Comparison of ENCODE assay signal across 12 mouse cellular contexts in the genomic region with DNA sequence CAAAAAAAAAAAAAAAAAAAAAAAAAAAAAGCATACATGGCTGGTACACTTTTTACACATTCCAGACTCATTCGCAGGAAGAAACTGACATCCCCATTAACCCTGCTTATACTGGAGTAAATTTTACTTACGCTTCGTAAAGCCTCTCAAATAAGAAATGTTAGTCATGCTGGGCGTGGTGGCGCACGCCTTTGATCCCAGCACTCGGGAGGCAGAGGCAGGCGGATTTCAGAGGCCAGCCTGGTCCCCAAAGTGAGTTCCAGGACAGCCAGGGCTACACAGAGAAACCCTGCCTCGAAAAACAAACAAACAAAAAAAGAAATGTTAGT. TPM values are rescaled to one million over a fixed set of nuclear protein-coding genes. Genes with fewer than 3 reads are reported as not detected.
DNase-seq lines count a peak whose midpoint lies in the region; ATAC-seq and TF ChIP-seq lines count a peak whose summit lies in the region.
"Not testable (repeated sequence)": the region's sequence is repeated elsewhere in the genome, so short reads cannot be mapped to it uniquely, and the experiment has no call there.
"Had no signal": no experiment of that assay in that cellular context is flagged by ENCODE, and none has a peak within 500 bp of the region (broad histone marks: within the 10 kb centered on the region; RNA-seq: fewer than 3 reads in every experiment).

No protein-coding gene starts in this region.

- peaks cover 69% of the 10 kb centered on the region for H3K4me1 ChIP-seq in E14TG2a.4 (replicated peaks; ENCODE audit: low read depth, low read length)
- peaks cover 26% of the 10 kb centered on the region for H3K4me1 ChIP-seq in embryonic facial prominence, embryonic 12.5 days
- not testable (repeated sequence) for H3K4me1 ChIP-seq in forebrain, postnatal 0 days (ENCODE audit: insufficient read depth)
- peaks cover 37% of the 10 kb centered on the region for H3K4me1 ChIP-seq in hindbrain, embryonic 13.5 days (replicated peaks)
- H3K4me1 ChIP-seq in kidney, postnatal 0 days (replicated peaks; ENCODE audit: insufficient read depth, low read length), result peaks cover 13% of the 10 kb centered on the region
- H3K4me1 ChIP-seq in liver, embryonic 14.5 days (replicated peaks; ENCODE audit: control insufficient read depth in 2 of 2, insufficient read depth in 2 of 2, low read length in 1 of 2), result peaks cover 6 to 19% of the 10 kb centered on the region in 2 experiments
- H3K4me1 ChIP-seq in midbrain, embryonic 13.5 days (replicated peaks), result peaks cover 35% of the 10 kb centered on the region

- TF ChIP-seq CTCF in E14TG2a.4 (conservative IDR thresholded peaks at IDR 0.05; ENCODE audit: low read length); forebrain, postnatal 0 days (IDR thresholded peaks at IDR 0.05; ENCODE audit: low read depth); kidney, postnatal 0 days (IDR thresholded peaks at IDR 0.05; ENCODE audit: low read depth); liver, embryonic 14.5 days (IDR thresholded peaks at IDR 0.05; ENCODE audit: low read depth): not testable (repeated sequence)

- peak overlapping the region; percentile 89 for H3K4me3 ChIP-seq in E14TG2a.4 (replicated peaks; ENCODE audit: low read length)
- H3K4me3 ChIP-seq in embryonic facial prominence, embryonic 12.5 days, result peak overlapping the region; percentile 96
- H3K4me3 ChIP-seq in forebrain, postnatal 0 days (ENCODE audit: low read depth, low read length), result peak overlapping the region; percentile 73
- H3K4me3 ChIP-seq in hindbrain, embryonic 13.5 days, result peak overlapping the region; percentile 81
- H3K4me3 ChIP-seq in kidney, postnatal 0 days (replicated peaks; ENCODE audit: low read depth, low read length), result peak overlapping the region; percentile 93
- peak overlapping the region; percentile 65 to 81 for H3K4me3 ChIP-seq in liver, embryonic 14.5 days (ENCODE audit: insufficient read depth in 1 of 2, low read depth in 2 of 2, low read length in 2 of 2)
- H3K4me3 ChIP-seq in midbrain, embryonic 13.5 days (replicated peaks), result peak overlapping the region; percentile 82

- not testable (repeated sequence) for ATAC-seq in embryonic facial prominence, embryonic 12.5 days (ENCODE audit: insufficient number of reproducible peaks, insufficient read depth, low FRiP score, low TSS enrichment); hindbrain, embryonic 13.5 days (ENCODE audit: low FRiP score); kidney, postnatal 0 days (replicated peaks; ENCODE audit: low FRiP score, low read depth)
- peak; percentile 57; the same call in 1 of the 2 replicates for ATAC-seq in forebrain, postnatal 0 days
- ATAC-seq in liver, embryonic 14.5 days (ENCODE audit: insufficient read depth), result peak; percentile 4; the same call in 1 of the 2 replicates
- peak; percentile 6; the same call in 1 of the 2 replicates for ATAC-seq in midbrain, embryonic 13.5 days

- not testable (repeated sequence) for H3K27me3 ChIP-seq in E14TG2a.4 (ENCODE audit: insufficient read depth, low read length); embryonic facial prominence, embryonic 12.5 days; forebrain, postnatal 0 days (ENCODE audit: insufficient read depth, low read length); hindbrain, embryonic 13.5 days; kidney, postnatal 0 days (ENCODE audit: insufficient read depth, low read length); liver, embryonic 14.5 days (ENCODE audit: control insufficient read depth, insufficient read depth, low read length); midbrain, embryonic 13.5 days

- H3K27ac ChIP-seq in embryonic facial prominence, embryonic 12.5 days, result peak overlapping the region; percentile 95
- H3K27ac ChIP-seq in forebrain, postnatal 0 days (ENCODE audit: low read depth, low read length), result peak overlapping the region; percentile 91
- H3K27ac ChIP-seq in hindbrain, embryonic 13.5 days, result peak overlapping the region; percentile 92
- H3K27ac ChIP-seq in kidney, postnatal 0 days, result peak overlapping the region; percentile 89; the same call in 1 of the 2 replicates
- peak overlapping the region; percentile 15; the same call in 1 of the 2 replicates for H3K27ac ChIP-seq in liver, embryonic 14.5 days
- peak overlapping the region; percentile 90 for H3K27ac ChIP-seq in midbrain, embryonic 13.5 days

- H3K36me3 ChIP-seq in E14TG2a.4 (ENCODE audit: insufficient read depth, low read length), result peaks cover 42% of the 10 kb centered on the region
- H3K36me3 ChIP-seq in embryonic facial prominence, embryonic 12.5 days, result peaks cover 37% of the 10 kb centered on the region
- H3K36me3 ChIP-seq in forebrain, postnatal 0 days (ENCODE audit: insufficient read depth), result peaks cover 25% of the 10 kb centered on the region
- H3K36me3 ChIP-seq in hindbrain, embryonic 13.5 days, result peaks cover 33% of the 10 kb centered on the region
- peaks cover 26% of the 10 kb centered on the region for H3K36me3 ChIP-seq in kidney, postnatal 0 days (ENCODE audit: insufficient read depth, low read length)
- H3K36me3 ChIP-seq in liver, embryonic 14.5 days (replicated peaks; ENCODE audit: control insufficient read depth, insufficient read depth, low read depth), result peaks cover 33% of the 10 kb centered on the region
- H3K36me3 ChIP-seq in midbrain, embryonic 13.5 days, result peaks cover 33% of the 10 kb centered on the region

- not testable (repeated sequence) for H3K9me3 ChIP-seq in E14TG2a.4 (ENCODE audit: low read length); embryonic facial prominence, embryonic 12.5 days; forebrain, postnatal 0 days (ENCODE audit: low read length); hindbrain, embryonic 13.5 days; kidney, postnatal 0 days (replicated peaks; ENCODE audit: low read length); liver, embryonic 14.5 days (ENCODE audit: control insufficient read depth, low read length); midbrain, embryonic 13.5 days

- WGBS in embryonic facial prominence, embryonic 12.5 days, result 43% methylated on average over 9 of the region's 9 CpGs
- 43% methylated on average over 9 of the region's 9 CpGs for WGBS in forebrain, postnatal 0 days
- 49% methylated on average over 9 of the region's 9 CpGs for WGBS in hindbrain, embryonic 13.5 days
- 41% methylated on average over 9 of the region's 9 CpGs for WGBS in kidney, postnatal 0 days
- WGBS in liver, embryonic 14.5 days (ENCODE audit: insufficient replicate concordance), result 22% methylated on average over 9 of the region's 9 CpGs
- 49% methylated on average over 9 of the region's 9 CpGs for WGBS in midbrain, embryonic 13.5 days

- peak overlapping the region; percentile 96 for H3K9ac ChIP-seq in embryonic facial prominence, embryonic 12.5 days
- H3K9ac ChIP-seq in forebrain, postnatal 0 days, result peak overlapping the region; percentile 85
- H3K9ac ChIP-seq in hindbrain, embryonic 13.5 days, result peak overlapping the region; percentile 95
- H3K9ac ChIP-seq in kidney, postnatal 0 days (ENCODE audit: low read depth, low read length), result not testable (repeated sequence)
- H3K9ac ChIP-seq in liver, embryonic 14.5 days (replicated peaks), result peak overlapping the region; percentile 4; the same call in 1 of the 2 replicates
- peak overlapping the region; percentile 98 for H3K9ac ChIP-seq in midbrain, embryonic 13.5 days (replicated peaks)

- not testable (repeated sequence) for DNase-seq in forebrain, postnatal 0 days; kidney, postnatal 0 days (ENCODE audit: low spot score); liver, embryonic 14.5 days (ENCODE audit: low read depth in 3 of 3, low spot score in 3 of 3)
- peak; percentile 31 for DNase-seq in spleen, adult 12 weeks (ENCODE audit: low spot score)

- TF ChIP-seq EP300 in liver, embryonic 14.5 days (IDR thresholded peaks at IDR 0.05; ENCODE audit: low read depth), result not testable (repeated sequence)

- peak overlapping the region; percentile 92 for H3K4me2 ChIP-seq in embryonic facial prominence, embryonic 12.5 days (replicated peaks)
- H3K4me2 ChIP-seq in forebrain, postnatal 0 days (ENCODE audit: low read depth), result peak overlapping the region; percentile 70
- H3K4me2 ChIP-seq in hindbrain, embryonic 13.5 days, result peak overlapping the region; percentile 95
- H3K4me2 ChIP-seq in kidney, postnatal 0 days (ENCODE audit: low read length), result peak overlapping the region; percentile 82
- H3K4me2 ChIP-seq in liver, embryonic 14.5 days (ENCODE audit: low read depth), result peak overlapping the region; percentile 66
- peak overlapping the region; percentile 77 for H3K4me2 ChIP-seq in midbrain, embryonic 13.5 days (replicated peaks)

RNA-seq across cellular contexts. Expression of gene RPS10-NUDT3, which starts 0.5 kb away (rescaled TPM):
- not detected in 2 replicates for polyA plus RNA-seq in embryonic facial prominence, embryonic 12.5 days (2016; fragmentation: Nextera tagmentation; extraction: Ambion mirVana)
- total RNA-seq in forebrain, postnatal 0 days (2014; rRNA removed), result not detected in 2 replicates
- not detected in 2 replicates for polyA plus RNA-seq in forebrain, postnatal 0 days (2015; fragmentation: Nextera tagmentation; extraction: Ambion mirVana)
- not detected in 2 replicates for polyA plus RNA-seq in hindbrain, embryonic 13.5 days (2015; fragmentation: Nextera tagmentation; extraction: Ambion mirVana)
- not detected in 2 replicates for polyA plus RNA-seq in kidney, postnatal 0 days (2015; fragmentation: Nextera tagmentation; extraction: Ambion mirVana)
- polyA plus RNA-seq in liver, embryonic 14.5 days (2012; rRNA removed), result not detected in 2 replicates
- not detected in 2 replicates for polyA plus RNA-seq in liver, embryonic 14.5 days (2014; fragmentation: Nextera tagmentation; extraction: Ambion mirVana)
- not detected in 2 replicates for polyA plus RNA-seq in midbrain, embryonic 13.5 days (2015; fragmentation: Nextera tagmentation; extraction: Ambion mirVana)
- total RNA-seq: adrenal gland, postnatal 36 days; gastrocnemius, postnatal 36 days; left cerebral cortex, postnatal 36 days; monocyte, adult 5-6 weeks had no signal

RNA-seq across cellular contexts. Expression of gene Rps10, which starts 0.9 kb away (rescaled TPM):
- polyA plus RNA-seq in embryonic facial prominence, embryonic 12.5 days (2016; fragmentation: Nextera tagmentation; extraction: Ambion mirVana), result 943 and 948 TPM in 2 replicates
- total RNA-seq in forebrain, postnatal 0 days (2014; rRNA removed), result 1,348 and 1,517 TPM in 2 replicates
- polyA plus RNA-seq in forebrain, postnatal 0 days (2015; fragmentation: Nextera tagmentation; extraction: Ambion mirVana), result 502 and 620 TPM in 2 replicates
- 565 and 583 TPM in 2 replicates for polyA plus RNA-seq in hindbrain, embryonic 13.5 days (2015; fragmentation: Nextera tagmentation; extraction: Ambion mirVana)
- polyA plus RNA-seq in kidney, postnatal 0 days (2015; fragmentation: Nextera tagmentation; extraction: Ambion mirVana), result 1,042 and 1,140 TPM in 2 replicates
- polyA plus RNA-seq in liver, embryonic 14.5 days (2012; rRNA removed), result 1,128 and 1,708 TPM in 2 replicates
- polyA plus RNA-seq in liver, embryonic 14.5 days (2014; fragmentation: Nextera tagmentation; extraction: Ambion mirVana), result 697 and 712 TPM in 2 replicates
- 570 and 610 TPM in 2 replicates for polyA plus RNA-seq in midbrain, embryonic 13.5 days (2015; fragmentation: Nextera tagmentation; extraction: Ambion mirVana)

RNA-seq across cellular contexts. Expression of gene Nudt3, which starts 12.2 kb away (rescaled TPM):
- polyA plus RNA-seq in embryonic facial prominence, embryonic 12.5 days (2016; fragmentation: Nextera tagmentation; extraction: Ambion mirVana), result 135 and 137 TPM in 2 replicates
- total RNA-seq in forebrain, postnatal 0 days (2014; rRNA removed), result 324 and 329 TPM in 2 replicates
- polyA plus RNA-seq in forebrain, postnatal 0 days (2015; fragmentation: Nextera tagmentation; extraction: Ambion mirVana), result 249 TPM in 2 replicates
- polyA plus RNA-seq in hindbrain, embryonic 13.5 days (2015; fragmentation: Nextera tagmentation; extraction: Ambion mirVana), result 225 and 235 TPM in 2 replicates
- polyA plus RNA-seq in kidney, postnatal 0 days (2015; fragmentation: Nextera tagmentation; extraction: Ambion mirVana), result 69.5 and 70.2 TPM in 2 replicates
- 15.3 and 20.9 TPM in 2 replicates for polyA plus RNA-seq in liver, embryonic 14.5 days (2012; rRNA removed)
- 10.3 and 10.7 TPM in 2 replicates for polyA plus RNA-seq in liver, embryonic 14.5 days (2014; fragmentation: Nextera tagmentation; extraction: Ambion mirVana)
- 223 and 227 TPM in 2 replicates for polyA plus RNA-seq in midbrain, embryonic 13.5 days (2015; fragmentation: Nextera tagmentation; extraction: Ambion mirVana)

RNA-seq across cellular contexts. Expression of gene Pacsin1, which starts 19.8 kb away (rescaled TPM):
- 6.5 and 7.5 TPM in 2 replicates for polyA plus RNA-seq in embryonic facial prominence, embryonic 12.5 days (2016; fragmentation: Nextera tagmentation; extraction: Ambion mirVana)
- 29.3 and 38.7 TPM in 2 replicates for total RNA-seq in forebrain, postnatal 0 days (2014; rRNA removed)
- polyA plus RNA-seq in forebrain, postnatal 0 days (2015; fragmentation: Nextera tagmentation; extraction: Ambion mirVana), result 42.5 and 62.5 TPM in 2 replicates
- polyA plus RNA-seq in hindbrain, embryonic 13.5 days (2015; fragmentation: Nextera tagmentation; extraction: Ambion mirVana), result 27.9 and 31.0 TPM in 2 replicates
- 1.6 and 1.7 TPM in 2 replicates for polyA plus RNA-seq in kidney, postnatal 0 days (2015; fragmentation: Nextera tagmentation; extraction: Ambion mirVana)
- polyA plus RNA-seq in liver, embryonic 14.5 days (2012; rRNA removed), result 0.03 and 0.08 TPM in 2 replicates
- polyA plus RNA-seq in liver, embryonic 14.5 days (2014; fragmentation: Nextera tagmentation; extraction: Ambion mirVana), result 0.14 TPM in 1 of 2 replicates, not detected in the other
- polyA plus RNA-seq in midbrain, embryonic 13.5 days (2015; fragmentation: Nextera tagmentation; extraction: Ambion mirVana), result 19.9 and 23.6 TPM in 2 replicates
- total RNA-seq: monocyte, adult 5-6 weeks had no signal

Comparison
In these comparisons a context has a peak if more than half of its experiments do, and no peak if none do; other contexts are left out.
1. H3K27ac ChIP-seq: peak in every context shown above with its lines; median percentile 95 in embryonic facial prominence, embryonic 12.5 days; 92 in hindbrain, embryonic 13.5 days; 91 in forebrain, postnatal 0 days; 90 in midbrain, embryonic 13.5 days; 89 in kidney, postnatal 0 days; 15 in liver, embryonic 14.5 days.